Mouse (Mus musculus) E14TG2a.4 (cell line): ENCODE data around the gene Fbxw9.

ENCODE experiments used
- CTCF ChIP-seq: conservative IDR thresholded peaks from 2 replicates; pipeline ENCODE4 v1.5.1; 2014; ENCODE audit warnings: low read length
- NANOG ChIP-seq: IDR thresholded peaks from 2 replicates; pipeline ENCODE4 v1.6.1; 2014; ENCODE audit warnings: borderline replicate concordance, low read length, mixed read lengths
- POU5F1 ChIP-seq: IDR thresholded peaks from 2 replicates; pipeline ENCODE4 v1.6.1; 2014; ENCODE audit warnings: low read length, borderline replicate concordance

DNA sequence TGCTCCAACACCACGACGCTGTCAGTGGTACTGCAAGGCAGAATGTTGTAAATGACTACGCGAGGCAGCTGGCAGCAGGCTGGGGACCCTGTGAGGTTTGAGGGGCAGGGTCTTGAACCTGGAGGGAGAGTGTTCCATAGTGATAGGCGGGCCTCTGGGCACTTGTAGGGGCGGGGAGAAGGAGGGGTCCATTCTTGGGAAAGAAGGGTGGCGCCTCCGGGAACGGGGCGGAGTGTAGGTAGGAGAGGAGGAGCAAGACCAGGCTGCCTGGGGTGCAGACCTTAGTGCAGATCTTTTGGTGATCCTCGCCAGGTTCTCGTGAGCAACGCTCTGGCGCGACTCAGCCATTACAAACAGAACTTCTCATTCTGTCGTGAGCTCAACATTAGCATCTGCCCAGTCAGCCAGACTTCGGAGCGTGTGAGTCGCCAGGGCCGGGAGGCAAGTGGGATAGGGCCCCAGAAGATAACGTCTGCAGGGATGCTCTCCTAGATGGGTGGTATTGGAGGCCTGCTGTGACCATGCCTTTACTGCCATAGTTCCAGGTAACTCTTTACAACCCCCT is 31.8 kb downstream of the Fbxw9 start:
- TF ChIP-seq CTCF: no peak
- no peak for TF ChIP-seq POU5F1
- TF ChIP-seq NANOG: no peak
